Mouse (Mus musculus) left cerebral cortex, adult 2 months (tissue): Measurements from ENCODE around the gene Ggact. TPM values are rescaled to one million over a fixed set of nuclear protein-coding genes. Genes with fewer than 3 reads are reported as not detected.

Experiments
- DNase-seq, 2 experiments: peaks; one replicate each; pipeline ENCODE4 v3.0.0; 2021 to 2022; ENCODE audit warnings: low spot score in 2 of 2, mixed read lengths in 1 of 2; ENCODE audit errors: extremely low spot score in 1 of 2
- H3K27ac ChIP-seq: fragments of 200-600 bp; 2 replicates; pipeline ENCODE4 v1.8.1; 2022
- H3K4me3 ChIP-seq: fragments of 200-600 bp; 2 replicates; pipeline ENCODE4 v1.8.1; 2022
- CTCF ChIP-seq: fragments of 200-600 bp; IDR thresholded peaks from 2 replicates; pipeline ENCODE4 v1.8.1; 2022; ENCODE audit warnings: antibody characterized with exemption, mild to moderate bottlenecking, moderate library complexity
- intact Hi-C: fragments of 180-260 bp; cut with DNase I; formaldehyde crosslinking; loops from one replicate; pipeline ENCODE4 v1.15.1; 2025
- total RNA-seq, 2 experiments: library from RNA; stranded (reverse); gene quantifications; 2 replicates each; pipeline ENCODE4 v1.2.3; 2021

Gene Ggact
- total RNA-seq, 2 experiments from 2014 or later, result 29.8 to 29.9 TPM

DNA sequence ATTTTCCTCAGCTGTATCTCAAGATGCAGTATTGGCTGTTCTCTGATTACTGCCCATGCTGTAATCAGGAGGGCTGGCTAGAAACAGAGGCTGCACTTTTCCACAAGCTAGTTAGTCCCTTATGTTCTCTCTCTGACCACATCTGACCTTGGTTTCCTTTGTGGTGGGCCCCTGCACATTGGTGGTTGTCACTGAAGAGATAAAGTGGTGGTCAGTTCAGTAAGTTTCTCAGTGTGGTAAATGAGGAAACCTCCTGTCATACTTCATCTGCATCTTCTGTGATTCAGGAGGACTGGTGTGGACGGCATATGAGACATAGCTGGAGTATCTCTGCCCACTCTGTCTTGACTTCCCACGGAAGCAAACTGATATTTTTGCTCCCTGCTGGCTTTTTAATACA lies 125.4 kb downstream of the Ggact start:
- H3K27ac ChIP-seq, result no peak overlapping the region; the same call in 1 of the 2 replicates
- TF ChIP-seq CTCF, result no peak
- no peak for DNase-seq
- no peak overlapping the region for H3K4me3 ChIP-seq
- intact Hi-C loops, result no loop called here

DNA sequence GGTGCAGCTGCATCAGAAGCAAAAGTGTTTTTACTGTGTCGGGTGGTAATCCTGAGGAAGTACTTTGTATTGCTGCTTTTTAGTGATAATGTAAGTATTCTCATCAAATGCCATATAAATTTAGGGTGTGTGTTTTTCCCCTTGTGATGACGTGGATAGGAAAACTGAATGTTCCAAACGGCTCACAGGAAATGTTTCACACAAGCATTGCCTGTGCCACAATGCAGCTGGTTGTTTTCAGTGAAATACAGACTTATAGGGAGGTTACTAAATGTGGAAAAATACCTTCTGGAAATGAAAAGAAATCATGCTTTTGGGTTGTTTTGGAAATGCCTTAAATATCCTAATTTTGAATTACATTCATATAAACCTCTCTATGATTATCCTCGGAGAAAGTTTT lies 128.9 kb downstream of the Ggact start:
- TF ChIP-seq CTCF, result no peak
- DNase-seq, result no peak
- intact Hi-C loops, result no loop called here
- Histone ChIP-seq H3K4me3 (no peak overlapping the region), H3K27ac (no peak overlapping the region)

- no peak for TF ChIP-seq CTCF
- intact Hi-C loops, result no loop called here
- Histone ChIP-seq H3K4me3 (no peak overlapping the region), H3K27ac (no peak overlapping the region)
- no peak for DNase-seq
These were observed 147.1 kb downstream of the Ggact start for GRCm38 (mm10) chr14:122766448-122766847.

Other genes with a start within 250 kb of the Ggact start
- 10 to 100 TPM; 23.0 to 29.0 TPM for gene Tmtc4, start 70.3 kb upstream of the Ggact start, total RNA-seq